Mouse (Mus musculus) adrenal gland, adult 8-10 months (tissue): Measurements from ENCODE around the gene Nipbl. TPM values are rescaled to one million over a fixed set of nuclear protein-coding genes. Genes with fewer than 3 reads are reported as not detected.
"Not testable (repeated sequence)": the region's sequence is repeated elsewhere in the genome, so short reads cannot be mapped to it uniquely, and the experiment has no call there.

Experiments used
- DNase-seq: peaks from one replicate; pipeline ENCODE4 v3.0.0; 2022
- total RNA-seq, 4 experiments: library from RNA; stranded (reverse); gene quantifications; 2 replicates each; pipeline ENCODE4 v1.2.4; 2022

Gene Nipbl
- 10 to 100 TPM; 41.1 to 57.1 (median 52.9) TPM for total RNA-seq

DNA sequence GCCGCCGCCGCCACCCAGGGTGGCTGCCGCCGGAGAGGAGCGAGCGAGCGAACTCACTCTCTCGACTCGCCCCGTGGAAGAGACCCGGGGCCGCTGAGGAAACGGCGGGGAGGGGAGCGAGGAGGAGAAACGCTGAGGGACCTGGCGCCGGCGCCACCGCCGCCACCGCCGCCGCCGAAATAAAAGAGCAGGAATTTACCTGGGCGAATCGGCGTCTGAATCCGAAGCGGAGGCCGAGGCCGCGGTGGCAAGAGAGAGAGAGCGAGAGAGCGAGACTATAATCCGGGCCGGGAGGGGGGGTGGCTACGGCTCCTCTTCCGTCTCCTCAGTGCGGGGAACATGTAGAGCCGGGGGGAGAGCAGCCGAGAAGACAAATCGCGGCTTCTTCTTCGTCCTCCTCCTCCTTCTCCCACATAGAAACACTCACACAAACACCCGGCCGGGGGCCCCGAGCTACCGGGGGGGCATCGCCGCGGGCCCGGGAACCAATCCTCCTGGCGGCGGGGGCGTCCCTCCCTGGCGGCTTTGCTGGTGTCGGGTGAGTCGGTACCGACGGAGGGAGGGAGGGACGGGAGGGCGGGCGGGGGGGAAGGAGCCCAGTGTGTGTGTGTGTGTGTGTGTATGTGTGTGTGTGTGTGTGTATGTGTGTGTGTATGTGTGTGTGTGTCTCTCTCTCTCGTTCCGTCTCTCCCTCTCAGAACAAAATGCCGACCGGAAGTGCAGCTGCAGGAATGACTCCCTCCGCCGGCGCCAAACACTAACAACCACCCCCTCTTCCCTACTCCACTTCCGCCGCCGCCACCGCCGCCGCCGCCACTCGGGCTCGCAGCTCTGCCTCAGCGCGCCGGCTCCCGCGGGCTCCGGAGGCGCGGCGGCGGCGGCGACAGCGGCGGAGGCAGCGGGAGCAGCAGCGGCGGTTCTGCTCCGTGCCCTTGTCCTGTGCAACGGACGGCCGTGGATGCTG lies at the start of gene Nipbl:
Gene Nipbl, minus strand, starts transcription at position 538 of the 964 bp plus-strand sequence.
- peak; percentile 89 for DNase-seq

DNA sequence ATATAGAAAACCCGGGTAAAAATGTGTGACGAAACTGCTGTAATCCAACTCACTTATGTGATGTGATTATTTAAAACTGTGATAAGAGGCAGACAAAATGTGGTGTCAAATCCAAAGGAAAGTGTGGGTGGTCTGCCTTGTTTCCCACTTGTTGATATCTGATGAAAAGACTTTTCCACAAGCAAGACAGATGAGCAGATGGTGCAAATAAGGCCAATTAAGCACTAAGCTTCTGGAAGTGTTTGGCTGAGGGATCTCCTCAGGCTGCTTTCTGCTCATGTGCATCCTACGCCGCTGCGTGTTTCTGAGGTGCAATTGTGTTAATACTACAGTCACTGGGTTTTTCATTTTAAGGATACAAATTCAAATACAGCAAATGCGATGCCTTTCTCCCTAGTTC lies 41.0 kb upstream of the Nipbl start:
- no peak for DNase-seq

DNA sequence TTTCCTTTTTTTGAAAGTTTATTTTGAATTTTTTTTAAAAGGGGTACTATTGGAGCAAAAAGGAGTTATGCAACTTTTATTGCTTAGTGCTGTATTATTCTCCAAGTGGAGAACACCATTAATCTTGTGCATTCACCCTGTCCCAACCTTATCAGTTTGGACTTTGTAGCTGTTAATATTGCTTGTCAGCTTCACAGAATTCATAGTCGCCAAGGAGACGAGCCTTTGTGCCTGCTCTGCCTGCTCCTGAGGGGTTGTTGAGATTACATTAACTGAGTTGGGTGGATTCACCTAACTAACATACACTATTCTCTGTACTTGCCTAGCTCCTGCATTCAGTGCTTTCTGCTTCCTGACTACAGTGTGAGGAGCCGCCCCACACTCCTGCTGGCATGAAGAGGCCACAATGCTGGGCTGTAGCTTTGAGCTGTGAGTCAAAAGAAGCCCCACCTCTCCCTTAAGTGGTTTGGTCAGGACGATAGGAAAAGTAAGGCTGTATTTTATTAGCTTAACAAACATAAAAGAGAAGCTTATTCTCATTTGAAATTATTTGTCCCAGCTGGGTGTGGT lies 24.8 kb upstream of the Nipbl start:
- no peak for DNase-seq

DNA sequence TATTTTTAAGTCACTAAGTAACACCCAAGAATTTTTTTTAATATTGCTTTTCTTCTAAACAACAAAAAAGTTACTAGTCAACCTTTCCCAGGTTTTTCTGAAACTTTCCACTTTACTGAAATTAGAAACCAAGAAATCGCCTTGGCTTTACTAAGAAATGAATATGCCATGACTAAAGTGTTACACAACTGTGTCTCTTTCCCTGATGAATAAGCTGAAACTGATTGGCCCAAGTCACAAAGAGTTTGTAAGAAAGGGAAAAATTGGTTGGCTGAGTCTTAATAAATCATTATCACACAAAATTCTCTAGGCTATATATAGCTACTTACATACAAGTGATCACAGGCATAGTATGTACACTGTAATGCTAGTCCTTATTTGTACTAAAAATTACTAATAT lies 19.3 kb upstream of the Nipbl start:
- DNase-seq: no peak

DNA sequence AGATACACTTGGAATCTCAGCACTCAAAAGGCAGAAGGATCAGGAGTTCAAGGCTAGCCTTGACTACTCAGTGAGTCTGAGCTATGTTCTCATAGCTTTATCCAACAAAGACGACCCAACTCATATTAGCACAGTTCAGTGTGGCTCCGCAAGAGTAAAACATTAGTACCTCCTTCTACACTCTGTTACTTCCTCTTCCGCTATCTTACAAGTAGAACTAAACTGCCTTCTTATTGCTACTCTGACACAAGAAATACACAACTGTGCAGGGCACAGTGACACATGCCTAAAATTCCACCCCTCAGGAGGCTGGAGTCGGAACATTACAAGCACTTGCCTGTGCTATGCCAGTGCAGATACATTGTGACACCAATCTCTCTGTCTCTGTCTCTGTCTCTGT lies 18.5 kb upstream of the Nipbl start:
- DNase-seq: no peak

DNA sequence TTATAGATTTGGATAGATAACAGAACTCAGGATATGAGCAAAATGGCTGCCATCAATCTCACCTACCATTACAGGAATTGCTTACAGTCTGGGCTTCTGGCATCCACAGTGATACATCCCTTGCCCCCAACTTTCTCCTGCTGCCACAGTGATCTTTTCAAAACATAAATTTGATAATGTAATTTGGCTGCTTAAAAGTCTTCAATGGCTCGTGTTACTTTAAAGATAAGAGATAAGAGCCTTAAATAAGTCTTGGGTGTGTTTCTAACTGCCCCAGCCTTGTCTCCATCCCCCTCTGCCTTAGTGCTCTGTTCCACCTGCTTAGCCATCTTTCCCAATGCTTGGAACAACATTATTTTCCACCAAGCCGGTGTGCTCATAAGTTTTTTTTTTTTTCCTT lies 16.6 kb upstream of the Nipbl start:
- DNase-seq: no peak

DNA sequence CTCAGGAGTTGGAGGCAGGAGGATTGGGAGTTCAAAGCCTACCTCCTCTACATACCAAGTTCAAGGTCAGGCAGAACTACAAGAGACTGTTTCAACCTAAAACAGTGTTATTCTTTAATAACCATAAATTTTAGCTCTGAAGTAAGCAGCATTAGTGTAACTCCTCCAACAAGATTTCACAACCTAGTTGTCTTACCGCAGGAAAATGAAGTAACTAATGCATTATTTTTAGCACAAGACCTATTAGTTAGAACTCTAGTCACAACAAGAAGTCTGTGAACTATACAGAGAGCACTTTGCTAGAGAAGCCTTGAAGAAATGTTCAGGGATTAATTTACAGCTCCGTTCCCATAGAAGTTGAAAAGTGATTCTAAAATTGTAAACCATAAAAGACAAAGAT lies 15.7 kb upstream of the Nipbl start:
- DNase-seq: no peak

DNA sequence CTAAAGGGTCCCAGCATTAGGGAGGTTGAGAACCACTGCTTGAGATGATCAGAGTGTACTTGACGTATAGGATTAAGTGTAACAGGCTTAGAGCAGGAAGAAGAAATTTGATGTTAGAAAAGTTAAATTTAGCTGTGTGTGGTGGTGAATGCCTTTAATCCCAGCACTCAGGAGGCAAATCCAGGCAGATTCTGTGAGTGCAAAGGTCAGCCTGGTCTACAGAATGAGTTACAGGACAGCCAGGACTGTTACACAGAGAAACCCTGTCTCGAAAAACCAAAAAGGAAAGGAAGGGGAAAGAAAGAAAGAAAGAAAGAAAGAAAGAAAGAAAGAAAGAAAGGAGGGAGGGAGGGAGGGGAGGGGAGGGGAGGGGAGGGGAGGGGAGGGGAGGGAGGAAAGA lies 12.0 kb upstream of the Nipbl start:
- not testable (repeated sequence) for DNase-seq

DNA sequence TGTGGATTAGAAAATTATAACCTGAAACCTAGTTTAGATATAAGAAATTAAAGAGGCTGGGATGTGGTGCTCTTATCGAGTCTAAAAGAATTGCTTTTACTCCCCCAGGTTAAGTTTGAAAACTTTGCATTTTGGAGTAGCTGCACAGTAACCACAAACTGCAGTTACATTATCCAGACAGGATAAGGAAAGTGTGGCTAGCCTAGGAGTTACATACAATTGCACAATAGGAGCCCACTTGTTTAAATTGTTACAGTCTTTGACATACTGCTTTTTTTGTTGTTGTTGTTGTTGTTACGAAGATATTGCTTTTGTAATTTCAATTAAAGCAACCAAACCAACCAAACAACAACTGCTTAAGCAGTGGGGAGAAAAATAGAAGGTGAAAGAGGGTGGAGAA lies 11.2 kb upstream of the Nipbl start:
- no peak for DNase-seq

DNA sequence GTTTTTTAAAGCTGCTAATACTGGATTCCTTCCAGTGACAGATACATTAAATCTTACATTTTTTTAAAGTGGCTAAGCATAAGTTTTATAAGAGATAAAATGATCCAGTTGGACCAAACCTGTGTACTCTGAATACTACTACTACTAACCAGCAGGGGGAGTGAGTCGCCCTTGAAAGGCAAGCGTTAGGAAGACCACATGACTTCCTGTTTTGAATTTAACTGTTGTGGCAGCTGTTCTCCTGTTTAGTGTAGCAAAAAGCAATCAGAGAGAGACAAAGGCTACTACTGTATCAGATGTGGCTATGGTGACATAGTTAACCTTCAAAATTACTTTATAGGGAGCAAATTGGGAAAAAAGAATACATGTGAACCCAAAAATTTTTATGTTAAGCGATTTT lies 6.8 kb upstream of the Nipbl start:
- no peak for DNase-seq

DNA sequence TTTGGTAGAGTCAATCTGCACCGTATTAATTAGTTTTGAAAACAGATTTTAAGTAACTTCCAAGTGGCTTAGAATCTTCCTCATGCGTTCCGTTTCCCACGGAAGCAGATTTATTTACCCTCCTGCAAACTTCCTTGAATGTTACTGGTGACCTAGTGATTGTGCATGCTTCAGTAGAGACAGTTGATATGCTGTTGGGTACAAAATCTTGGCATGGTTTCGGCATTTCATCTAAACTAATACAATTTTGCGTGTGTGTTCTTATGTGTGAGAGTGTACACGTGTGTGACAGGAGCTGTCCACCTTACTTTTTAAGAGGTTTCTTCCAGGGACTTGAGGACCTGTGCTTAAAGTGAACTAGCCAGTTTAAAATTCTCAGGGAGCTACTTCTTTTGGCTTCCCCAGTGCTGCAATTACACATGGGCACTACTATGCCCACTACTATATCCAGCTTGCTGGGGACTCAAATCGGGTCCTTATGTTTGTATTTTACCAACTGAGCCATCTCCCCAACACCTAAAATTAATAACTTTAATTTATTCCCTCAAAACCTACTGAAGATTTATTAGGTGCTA lies 3.0 kb upstream of the Nipbl start:
- DNase-seq: no peak

DNA sequence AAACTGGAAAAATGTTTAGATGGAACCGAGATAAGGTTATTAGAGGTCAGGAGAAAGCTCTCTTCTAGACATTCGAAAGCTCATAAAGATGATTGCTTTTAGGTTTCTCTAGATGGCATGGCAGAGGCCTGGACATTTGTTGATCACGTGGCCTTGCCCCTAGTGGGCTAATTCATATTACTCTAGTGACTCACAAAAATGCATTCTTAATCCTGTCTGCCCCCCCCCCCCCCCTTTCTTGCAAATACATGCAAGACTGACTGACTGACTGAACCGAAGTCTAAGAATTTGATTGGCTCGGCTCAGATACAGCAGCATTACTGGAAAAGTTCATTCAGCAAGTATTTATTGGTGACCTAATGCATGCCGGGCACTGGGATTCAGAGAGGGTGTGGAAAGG lies 2.2 kb upstream of the Nipbl start:
- DNase-seq: no peak

DNA sequence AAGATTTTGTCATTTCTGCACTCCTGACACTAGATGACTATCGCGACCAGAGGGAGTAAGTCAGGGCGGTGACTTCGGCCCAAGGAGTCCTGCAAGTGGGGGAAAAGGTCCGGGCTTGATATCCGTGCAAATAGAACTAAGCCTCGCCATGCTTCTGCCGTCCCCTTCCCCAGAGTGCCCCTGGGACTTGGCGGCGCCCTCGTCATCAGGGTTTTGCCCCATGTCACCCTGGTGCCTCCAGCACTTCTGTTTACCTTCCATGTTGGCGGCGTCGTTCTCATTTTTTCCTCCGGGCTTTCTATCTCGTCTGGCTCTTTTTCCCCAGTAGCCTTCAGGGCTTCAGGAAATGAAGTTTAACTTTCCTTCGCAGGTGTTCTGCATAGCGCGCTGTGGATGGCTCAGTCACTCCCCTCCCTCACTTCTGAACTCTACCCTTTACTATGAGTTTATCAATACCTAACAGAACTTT lies 1.7 kb upstream of the Nipbl start:
- peak; percentile 21 for DNase-seq

DNA sequence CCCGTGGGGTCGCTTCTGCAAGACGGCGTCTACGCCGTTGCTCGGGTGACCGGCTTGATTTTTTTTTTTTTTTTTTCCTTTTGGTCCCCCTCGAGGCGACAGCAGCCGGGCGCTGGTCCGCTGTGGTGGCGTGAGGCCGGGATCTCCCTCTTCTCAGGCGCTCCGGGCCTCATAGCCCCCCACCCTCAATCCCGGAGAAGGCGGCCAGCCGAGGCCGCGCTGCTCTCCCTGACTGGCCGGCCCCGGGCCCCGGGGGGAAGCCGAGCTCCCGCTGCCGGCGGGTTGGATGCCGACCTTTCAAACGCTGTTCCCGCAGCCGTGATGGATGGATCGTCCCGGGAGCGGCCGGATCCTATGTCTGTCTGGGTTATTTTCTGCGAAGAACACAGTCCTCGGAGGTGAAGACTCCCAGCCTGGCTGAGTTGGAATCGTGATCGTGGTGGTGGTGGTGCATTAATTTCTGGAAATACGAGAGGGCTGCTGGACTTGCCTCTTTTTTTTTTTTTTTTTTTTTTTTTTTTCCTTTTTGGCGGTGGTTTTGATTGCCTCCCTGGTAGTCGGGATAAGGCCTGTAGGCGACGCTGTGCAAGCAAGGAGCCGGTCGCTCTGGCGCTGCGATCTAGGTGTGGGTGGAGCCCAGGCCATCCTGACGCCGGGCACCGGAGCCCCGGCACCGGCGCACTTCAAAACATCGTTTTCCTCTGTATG lies 781 bp upstream of the Nipbl start:
- DNase-seq: peak; percentile 82

DNA sequence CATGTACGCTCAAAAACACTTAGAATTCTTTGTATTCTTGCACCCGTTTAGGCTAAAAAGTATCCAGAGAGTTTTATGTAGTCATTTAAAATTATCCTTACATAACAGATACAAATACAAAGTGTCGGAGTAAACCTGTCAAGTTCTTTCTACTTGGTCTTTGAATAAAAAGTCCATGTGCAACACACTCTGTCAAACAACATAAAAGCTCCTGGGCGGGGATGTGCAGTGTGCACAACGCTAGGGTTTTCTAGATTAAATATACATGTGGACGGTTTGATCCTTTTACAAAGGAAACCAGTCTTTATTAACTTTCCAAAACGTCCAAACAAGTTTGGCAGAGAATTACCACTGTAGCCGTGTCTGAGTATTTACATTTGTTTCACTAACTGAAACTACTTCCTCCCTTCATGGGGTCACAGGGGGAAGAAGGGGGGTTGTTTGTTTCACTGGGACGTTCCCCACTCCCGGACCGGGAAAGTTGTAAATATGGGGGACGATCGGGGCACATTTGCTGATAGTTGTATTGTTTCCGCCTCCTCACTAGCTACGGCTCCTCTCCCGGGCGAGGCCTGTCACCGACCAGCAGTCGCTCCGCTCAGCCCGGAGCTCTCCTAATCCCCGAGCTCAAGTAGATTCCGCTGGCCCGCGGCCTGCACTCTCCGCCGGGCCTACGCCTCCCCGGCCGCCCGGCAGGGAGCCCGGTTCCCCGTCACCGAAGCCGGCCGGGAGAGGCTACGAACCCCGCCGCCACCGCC lies 916 bp downstream of the Nipbl start:
- DNase-seq: peak; percentile 60

DNA sequence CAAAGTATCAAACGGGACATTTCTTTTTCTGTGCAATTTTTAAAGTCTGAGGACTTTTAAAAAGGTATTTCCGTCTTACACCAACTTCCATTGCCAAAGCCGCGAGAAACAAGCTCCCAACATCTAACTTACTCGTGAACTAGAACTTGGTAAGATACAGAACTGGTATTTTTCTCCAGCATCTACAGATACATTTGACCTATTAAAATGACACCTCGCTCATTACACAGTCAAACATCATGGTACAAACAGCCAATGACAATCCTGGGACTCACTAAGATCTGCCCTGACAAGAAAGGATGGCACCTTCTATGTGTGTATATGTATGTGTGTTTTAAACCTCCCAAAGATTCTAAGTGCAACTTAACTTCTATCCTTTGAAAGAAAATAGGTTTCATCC lies 1.5 kb downstream of the Nipbl start:
- DNase-seq: no peak

DNA sequence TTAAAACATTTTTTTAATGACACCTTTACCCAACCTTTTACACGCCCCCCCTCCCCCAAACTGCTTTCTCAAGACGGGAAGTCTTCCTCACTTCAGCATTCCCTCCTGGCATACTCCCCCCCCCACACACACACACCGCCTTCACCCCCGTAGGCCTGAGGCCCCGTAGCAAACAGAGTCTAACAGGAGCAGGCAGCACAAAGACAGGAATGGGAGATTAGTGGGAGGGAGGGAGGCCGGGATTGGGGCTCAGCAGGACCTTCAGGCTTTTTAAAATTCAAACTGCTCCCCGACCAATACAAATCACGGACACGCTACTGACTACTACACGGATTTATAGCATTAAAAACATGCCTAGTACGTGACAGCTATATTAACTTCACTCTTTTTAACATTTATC lies 2.1 kb downstream of the Nipbl start:
- DNase-seq: no peak

DNA sequence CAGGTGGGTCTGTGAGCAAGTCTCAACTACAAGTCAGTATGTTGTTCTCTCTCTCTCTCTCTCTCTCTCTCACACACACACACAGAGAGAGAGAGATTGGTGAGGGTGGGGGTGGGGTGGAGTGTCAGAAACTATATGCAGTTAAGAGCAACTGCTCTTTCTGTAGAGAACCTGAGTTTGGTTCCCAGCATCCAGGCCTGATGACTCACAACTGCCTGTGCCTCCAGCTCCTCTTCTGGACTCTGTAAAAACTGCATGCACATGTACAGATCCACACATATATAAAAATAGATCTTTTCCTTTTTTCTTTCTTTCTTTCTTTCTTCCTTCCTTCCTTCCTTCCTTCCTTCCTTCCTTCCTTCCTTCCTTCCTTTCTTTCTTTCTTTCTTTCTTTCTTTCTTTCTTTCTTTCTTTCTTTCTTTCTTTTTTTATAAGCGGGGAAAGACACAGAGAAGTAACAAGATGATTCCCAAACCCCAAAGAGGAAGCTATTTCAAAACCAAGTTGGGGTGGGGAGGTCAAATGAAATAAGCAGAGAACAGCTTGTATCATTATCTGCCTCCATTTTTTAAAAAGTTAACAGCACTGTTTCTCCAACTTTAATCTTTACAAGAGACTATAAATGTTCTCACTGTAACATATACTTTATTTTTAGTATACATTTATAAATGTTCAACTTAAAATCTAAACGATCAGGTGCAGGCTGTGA lies 10.9 kb downstream of the Nipbl start:
- no peak for DNase-seq

DNA sequence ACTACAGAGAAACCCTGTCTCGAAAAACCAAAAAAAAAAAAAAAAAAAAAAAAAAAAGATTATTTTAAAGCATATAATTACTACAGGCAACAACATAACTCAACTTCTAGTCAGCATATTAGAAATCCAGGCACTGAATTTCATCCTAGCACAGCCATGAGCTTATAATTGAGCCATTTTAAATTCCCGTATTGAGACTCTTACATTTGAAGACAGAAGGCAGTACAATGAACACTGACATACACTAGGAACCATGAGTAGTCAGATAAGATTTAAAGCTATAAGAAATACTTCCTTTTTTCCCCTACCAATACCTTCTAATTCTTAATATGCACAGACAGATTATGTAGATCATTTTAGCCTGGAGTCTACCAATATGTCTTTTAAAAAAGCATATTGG lies 11.7 kb downstream of the Nipbl start:
- no peak for DNase-seq

DNA sequence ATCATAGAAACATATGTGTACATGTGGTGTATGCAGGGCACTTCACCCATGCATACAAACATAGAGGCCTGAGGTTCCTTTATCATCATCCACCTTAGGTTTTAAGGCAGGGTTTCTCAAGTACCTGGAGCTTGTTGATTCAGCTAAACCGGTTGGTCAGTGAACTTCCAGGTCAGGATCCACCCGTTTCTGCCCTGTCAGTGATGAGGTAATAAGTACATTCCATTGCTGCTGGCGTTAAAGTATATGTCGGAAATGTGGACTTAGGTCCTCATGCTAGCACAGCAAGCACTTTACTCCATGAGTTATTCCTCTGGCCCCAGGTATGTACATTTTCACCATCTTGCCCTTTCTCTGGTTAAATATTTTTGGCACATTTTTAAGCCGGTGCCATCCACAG lies 14.8 kb downstream of the Nipbl start:
- DNase-seq: no peak

DNA sequence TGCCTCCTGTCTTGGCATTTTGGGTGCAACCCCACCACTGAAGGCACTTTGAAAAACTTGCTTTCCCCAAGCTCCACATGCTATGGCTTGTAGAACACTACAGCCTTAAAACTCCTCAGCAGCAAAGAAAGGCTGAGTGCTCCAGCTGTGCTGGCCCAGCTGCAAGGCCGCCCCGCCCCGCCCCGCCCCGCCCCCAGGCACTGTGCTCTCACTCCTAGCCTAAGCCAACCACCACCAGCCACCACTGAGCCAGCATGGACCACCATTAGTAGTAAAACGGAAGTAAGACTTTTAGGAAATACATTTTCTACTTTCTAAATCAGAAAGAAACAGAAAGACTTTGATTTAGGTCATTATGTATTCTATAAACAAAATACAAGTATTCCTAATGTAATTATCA lies 23.4 kb downstream of the Nipbl start:
- no peak for DNase-seq
